Mouse (Mus musculus) neural tube, embryonic 14.5 days (tissue): Measurements from ENCODE around the gene Tmed4. TPM values are rescaled to one million over a fixed set of nuclear protein-coding genes. Genes with fewer than 3 reads are reported as not detected.
"Not testable (repeated sequence)": the region's sequence is repeated elsewhere in the genome, so short reads cannot be mapped to it uniquely, and the experiment has no call there.

Experiments used
- ATAC-seq: fragments of 200-750 bp; cut with Nextera tagmentation; 2 replicates; pipeline ENCODE4 v1.8.0; 2017; ENCODE audit warnings: low read depth, mild to moderate bottlenecking, moderate TSS enrichment, moderate library complexity
- H3K27ac ChIP-seq: fragments of 300-500 bp; sonication (generic); 2 replicates; pipeline ENCODE4 v1.5.1; 2014; ENCODE audit warnings: low read depth, mild to moderate bottlenecking, control low read depth, low read length, moderate library complexity, mixed read lengths
- H3K27me3 ChIP-seq: fragments of 300-500 bp; sonication (generic); 2 replicates; pipeline ENCODE4 v1.6.1; 2014; ENCODE audit warnings: low read length; ENCODE audit not compliant: control insufficient read depth, insufficient read depth
- H3K36me3 ChIP-seq: fragments of 300-500 bp; sonication (generic); 2 replicates; pipeline ENCODE4 v1.6.1; 2014; ENCODE audit warnings: low read length, mixed read lengths; ENCODE audit not compliant: control insufficient read depth, insufficient read depth
- H3K4me1 ChIP-seq: fragments of 300-500 bp; sonication (generic); 2 replicates; pipeline ENCODE4 v1.6.1; 2014; ENCODE audit warnings: low read length; ENCODE audit not compliant: control insufficient read depth, insufficient read depth
- H3K4me2 ChIP-seq: fragments of 300-500 bp; sonication (generic); 2 replicates; pipeline ENCODE4 v1.6.1; 2014; ENCODE audit warnings: mild to moderate bottlenecking, low read depth, low read length, control low read depth
- H3K4me3 ChIP-seq: fragments of 300-500 bp; sonication (generic); 2 replicates; pipeline ENCODE4 v1.5.1; 2014; ENCODE audit warnings: low read depth, low read length, control low read depth, mixed read lengths
- H3K9ac ChIP-seq: fragments of 300-500 bp; sonication (generic); replicated peaks from 2 replicates; pipeline ENCODE4 v1.6.1; 2014; ENCODE audit warnings: low read depth, mild to moderate bottlenecking, control low read depth, low read length, mixed read lengths
- H3K9me3 ChIP-seq: fragments of 300-500 bp; sonication (generic); 2 replicates; pipeline ENCODE4 v1.6.1; 2016; ENCODE audit warnings: low read length; ENCODE audit not compliant: control insufficient read depth
- WGBS: fragments of 180-500 bp; shearing (Covaris S2); extraction: QIAGEN DNeasy Blood & Tissue Kit; methylation state at CpG from one replicate; pipeline ENCODE4 v1.1.7; 2014; 5-methylcytosine and 5-hydroxymethylcytosine counted together
- polyA plus RNA-seq: library from polyadenylated mRNA; unstranded; fragments of >200 nt; fragmentation: Nextera tagmentation; extraction: Ambion mirVana; gene quantifications from 2 replicates; pipeline ENCODE4 v1.2.1, GENCODE M21; 2014

Gene Tmed4
- polyA plus RNA-seq, 1 experiment from 2014 or later = 133 TPM

DNA sequence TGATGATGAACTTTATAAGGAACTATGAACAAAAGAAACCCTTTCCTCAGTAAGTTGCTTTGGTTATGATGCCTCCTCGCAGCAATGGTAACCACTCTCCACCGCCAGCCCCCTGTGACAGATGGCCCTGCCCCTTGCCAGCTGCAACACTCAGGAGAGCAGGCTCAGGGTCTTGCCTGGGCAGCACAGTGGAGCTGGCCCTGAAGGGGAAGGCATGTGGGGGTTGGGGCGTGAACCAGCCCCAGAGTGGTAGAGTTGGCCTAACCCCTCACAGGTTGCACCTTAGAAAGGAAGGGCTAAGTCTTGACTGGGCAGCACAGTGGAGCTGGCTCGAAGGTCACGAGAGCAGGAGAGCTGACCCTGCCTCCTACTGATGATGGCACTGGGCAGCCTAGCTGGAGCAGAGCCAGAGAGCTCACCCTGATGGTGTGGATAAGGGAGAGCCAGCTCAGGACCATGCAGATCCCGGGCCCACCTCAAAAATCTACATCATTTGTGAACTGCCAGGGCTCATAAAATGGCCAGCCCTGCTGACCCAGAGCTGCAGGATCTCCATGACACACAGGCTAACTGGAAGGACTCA lies 18.1 kb downstream of the Tmed4 start:
- WGBS = 74% methylated on average over 6 of the region's 6 CpGs
- Histone ChIP-seq H3K4me2 (no peak overlapping the region), H3K9ac (no peak overlapping the region), H3K36me3 (peaks cover 36% of the 10 kb centered on the region), H3K4me1 (no peaks in the 10 kb centered on the region), H3K9me3 (no peaks in the 10 kb centered on the region), H3K27ac (no peak overlapping the region), H3K4me3 (no peak overlapping the region), H3K27me3 (no peaks in the 10 kb centered on the region)
- peak; percentile 47; the same call in 1 of the 2 replicates for ATAC-seq

- H3K4me1 ChIP-seq, H3K4me2 ChIP-seq, H3K4me3 ChIP-seq, H3K27ac ChIP-seq, ATAC-seq, H3K27me3 ChIP-seq, H3K9ac ChIP-seq, H3K9me3 ChIP-seq: not testable (repeated sequence)
- 95% methylated on average over 2 of the region's 2 CpGs for WGBS
- H3K36me3 ChIP-seq = peaks cover 19% of the 10 kb centered on the region
Measured at GRCm38 (mm10) chr11:6254602-6255001, 20.1 kb downstream of the Tmed4 start.

GRCm38 (mm10) chr11:6252824-6253223 lies 21.8 kb downstream of the Tmed4 start:
- H3K36me3 ChIP-seq = peaks cover 2% of the 10 kb centered on the region; the same call in 1 of the 2 replicates
- no peaks in the 10 kb centered on the region for H3K4me1 ChIP-seq
- H3K9me3 ChIP-seq = no peaks in the 10 kb centered on the region
- H3K4me2 ChIP-seq = no peak overlapping the region
- no peaks in the 10 kb centered on the region for H3K27me3 ChIP-seq
- H3K27ac ChIP-seq = no peak overlapping the region
- WGBS = 93% methylated on average over 4 of the region's 4 CpGs
- no peak overlapping the region for H3K4me3 ChIP-seq
- H3K9ac ChIP-seq = no peak overlapping the region
- ATAC-seq = no peak

DNA sequence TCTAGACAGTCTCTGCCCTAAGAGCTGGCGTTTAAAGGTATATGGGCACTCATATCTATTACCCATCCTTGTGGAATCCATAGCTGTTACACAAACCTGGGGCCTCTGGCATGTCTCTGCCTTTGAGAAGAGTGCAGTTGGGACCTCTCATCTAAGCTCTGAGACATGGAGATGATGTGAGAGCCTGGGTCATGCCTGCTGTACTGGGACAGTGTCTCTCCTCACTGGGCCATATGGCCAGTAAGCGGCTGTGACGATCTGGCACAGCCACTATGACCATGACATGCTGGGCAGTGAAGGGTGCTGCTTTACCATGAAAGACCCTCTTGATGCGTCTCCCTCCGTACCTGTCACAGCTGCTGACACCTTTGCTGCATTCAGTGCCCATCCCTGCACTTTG lies 22.4 kb downstream of the Tmed4 start:
- Histone ChIP-seq H3K4me1 (no peaks in the 10 kb centered on the region), H3K27me3 (no peaks in the 10 kb centered on the region), H3K4me3 (no peak overlapping the region), H3K27ac (no peak overlapping the region), H3K9me3 (no peaks in the 10 kb centered on the region), H3K36me3 (no peaks in the 10 kb centered on the region), H3K4me2 (no peak overlapping the region), H3K9ac (no peak overlapping the region)
- WGBS = 95% methylated on average over 5 of the region's 5 CpGs
- no peak for ATAC-seq

GRCm38 (mm10) chr11:6244707-6245106 lies 30.0 kb downstream of the Tmed4 start:
- Histone ChIP-seq H3K36me3 (no peaks in the 10 kb centered on the region), H3K4me3 (no peak overlapping the region), H3K4me1 (no peaks in the 10 kb centered on the region), H3K27ac (no peak overlapping the region), H3K27me3 (no peaks in the 10 kb centered on the region), H3K4me2 (no peak overlapping the region), H3K9ac (no peak overlapping the region), H3K9me3 (no peaks in the 10 kb centered on the region)
- WGBS = 55% methylated on average over 19 of the region's 19 CpGs
- ATAC-seq = no peak

DNA sequence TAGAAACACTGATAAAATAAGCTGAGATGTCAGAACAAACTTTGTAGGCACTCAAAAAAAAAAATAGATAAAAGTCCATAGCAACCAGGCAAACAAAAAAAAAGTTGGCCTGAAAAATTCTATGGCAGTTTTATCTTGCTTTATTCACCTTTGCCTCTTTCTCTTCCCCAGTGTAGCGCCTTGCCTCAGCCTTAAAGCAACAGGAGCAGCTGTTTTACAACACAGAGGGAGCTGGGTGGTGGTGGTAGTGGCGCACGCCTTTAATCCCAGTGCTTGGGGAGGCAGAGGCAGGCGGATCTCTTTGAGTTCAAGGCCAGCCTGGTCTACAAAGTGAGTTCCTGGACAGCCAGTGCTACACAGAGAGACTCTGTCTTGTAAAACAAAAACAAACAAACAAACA lies 41.6 kb downstream of the Tmed4 start:
- no peaks in the 10 kb centered on the region for H3K9me3 ChIP-seq
- no peak overlapping the region for H3K9ac ChIP-seq
- H3K4me2 ChIP-seq = no peak overlapping the region
- 92% methylated on average over 4 of the region's 4 CpGs for WGBS
- no peaks in the 10 kb centered on the region for H3K27me3 ChIP-seq
- H3K4me1 ChIP-seq = no peaks in the 10 kb centered on the region
- ATAC-seq = no peak
- no peak overlapping the region for H3K4me3 ChIP-seq
- no peaks in the 10 kb centered on the region for H3K36me3 ChIP-seq
- no peak overlapping the region for H3K27ac ChIP-seq

GRCm38 (mm10) chr11:6230012-6230411 lies 44.7 kb downstream of the Tmed4 start, which contains the start of gene Npc1l1:
TSS of gene Npc1l1 (minus strand) at chr11:6230143.
- H3K9me3 ChIP-seq = no peaks in the 10 kb centered on the region
- ATAC-seq = no peak
- WGBS = 83% methylated on average over 7 of the region's 7 CpGs

GRCm38 (mm10) chr11:6224541-6225229 lies 50.0 kb downstream of the Tmed4 start:
- H3K9ac ChIP-seq = no peak overlapping the region
- no peak overlapping the region for H3K4me3 ChIP-seq
- WGBS = 85% methylated on average over 14 of the region's 14 CpGs
- no peak overlapping the region for H3K4me2 ChIP-seq
- H3K4me1 ChIP-seq = no peaks in the 10 kb centered on the region
- no peaks in the 10 kb centered on the region for H3K9me3 ChIP-seq
- ATAC-seq = no peak
- H3K36me3 ChIP-seq = no peaks in the 10 kb centered on the region
- H3K27ac ChIP-seq = no peak overlapping the region
- H3K27me3 ChIP-seq = no peaks in the 10 kb centered on the region

More at GRCm38 (mm10) chr11:6230012-6230411, 44.7 kb downstream of the Tmed4 start, which contains the start of gene Npc1l1:
- H3K27me3 ChIP-seq = no peaks in the 10 kb centered on the region
- H3K27ac ChIP-seq = no peak within 1 kb of the TSS
- H3K9ac ChIP-seq = no peak within 1 kb of the TSS
- H3K4me2 ChIP-seq = no peak within 1 kb of the TSS
- H3K4me1 ChIP-seq = no peaks in the 10 kb centered on the region
- H3K36me3 ChIP-seq = no peaks in the 10 kb centered on the region
- no peak within 1 kb of the TSS for H3K4me3 ChIP-seq

- Histone ChIP-seq H3K36me3 (no peaks in the 10 kb centered on the region), H3K4me1 (no peaks in the 10 kb centered on the region), H3K27me3 (no peaks in the 10 kb centered on the region), H3K27ac (no peak overlapping the region), H3K4me3 (no peak overlapping the region), H3K9ac (no peak overlapping the region), H3K4me2 (no peak overlapping the region), H3K9me3 (no peaks in the 10 kb centered on the region)
- no peak for ATAC-seq
- 94% methylated on average over 10 of the region's 10 CpGs for WGBS
Measured at GRCm38 (mm10) chr11:6222187-6222586, 52.5 kb downstream of the Tmed4 start.
